Mouse (Mus musculus): ENCODE measurements around the gene Mmp13. TPM values are rescaled to one million over a fixed set of nuclear protein-coding genes. Genes with fewer than 3 reads are reported as not detected.

Gene Mmp13
- not detected for polyA plus RNA-seq (2012; fragmentation: generic; extraction: Trizol)

DNA sequence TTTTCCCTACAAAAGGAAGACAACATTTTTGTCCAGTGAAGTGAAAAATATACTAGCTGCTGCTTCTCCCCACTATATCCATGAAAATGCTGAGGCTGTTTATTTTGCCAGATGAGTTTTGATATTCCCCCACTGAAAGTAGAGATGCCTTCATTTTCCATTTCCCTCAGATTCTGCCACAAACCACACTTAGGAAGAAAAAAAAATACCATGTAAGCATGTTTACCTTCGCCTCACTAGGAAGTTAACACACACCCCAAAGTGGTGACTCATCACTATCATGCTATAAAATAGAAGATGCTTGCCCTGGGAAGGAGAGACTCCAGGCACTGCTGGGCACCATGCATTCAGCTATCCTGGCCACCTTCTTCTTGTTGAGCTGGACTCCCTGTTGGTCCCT is at the start of gene Mmp13:
Gene Mmp13, plus strand, starts transcription at position 301 of the 400 bp plus-strand sequence.

Other genes starting within 250 kb of the Mmp13 start
- under 1 TPM; 0.04 to 0.80 TPM for gene Dync2h1, start 88.1 kb upstream of the Mmp13 start, polyA plus RNA-seq (2012; fragmentation: generic; extraction: Trizol)
- gene Dcun1d5, start 88.0 kb upstream of the Mmp13 start, polyA plus RNA-seq (2012; fragmentation: generic; extraction: Trizol), result 10 to 100 TPM; 11.6 to 22.7 TPM
- not detected for gene Mmp12, start 71.9 kb downstream of the Mmp13 start, polyA plus RNA-seq (2012; fragmentation: generic; extraction: Trizol)
- not detected for gene Mmp1b, start 115.5 kb downstream of the Mmp13 start, polyA plus RNA-seq (2012; fragmentation: generic; extraction: Trizol)
- 1 to 10 TPM in 1 of 2 experiments, under 1 TPM in 1; 0.06 to 3.8 TPM for gene Mmp3, start 173.3 kb downstream of the Mmp13 start, polyA plus RNA-seq (2012; fragmentation: generic; extraction: Trizol)
- not detected for gene Mmp10, start 229.8 kb downstream of the Mmp13 start, polyA plus RNA-seq (2012; fragmentation: generic; extraction: Trizol)

Measured in C3H10T1/2 (cell line).